Mouse (Mus musculus): ENCODE results near the gene Armc10. TPM values are rescaled to one million over a fixed set of nuclear protein-coding genes. Genes with fewer than 3 reads are reported as not detected.
A peak's percentile ranks its signal among the peaks of the same experiment; 100 is the strongest.

Gene Armc10
- polyA plus RNA-seq, 1 experiment from 2014 or later, result 37.2 TPM

GRCm38 (mm10) chr5:21673742-21674141 is 28.1 kb downstream of the Armc10 start:
- H3K27me3 ChIP-seq (replicated peaks), result no peaks in the 10 kb centered on the region
- H3K4me1 ChIP-seq (replicated peaks), result 0 out of 2 replicates have a peak, but pooled peaks cover 3% of the 10 kb centered on the region
- no peaks in the 10 kb centered on the region for H3K9me3 ChIP-seq
- no peak overlapping the region for H3K9ac ChIP-seq
- no peak for ATAC-seq
- H3K4me2 ChIP-seq (replicated peaks), result no peak overlapping the region
- H3K4me3 ChIP-seq (replicated peaks), result no peak overlapping the region
- no peak overlapping the region for H3K27ac ChIP-seq
- 61% methylated on average over 9 of the region's 9 CpGs for WGBS
- H3K36me3 ChIP-seq, result no peaks in the 10 kb centered on the region

GRCm38 (mm10) chr5:21675019-21675418 is 29.4 kb downstream of the Armc10 start:
- H3K4me1 ChIP-seq (replicated peaks), result 0 out of 2 replicates have a peak, but pooled peaks cover 3% of the 10 kb centered on the region
- WGBS, result 62% methylated on average over 12 of the region's 12 CpGs
- no peak overlapping the region for H3K4me2 ChIP-seq (replicated peaks)
- H3K9me3 ChIP-seq, result no peaks in the 10 kb centered on the region
- H3K4me3 ChIP-seq (replicated peaks), result no peak overlapping the region
- no peak overlapping the region for H3K9ac ChIP-seq
- H3K36me3 ChIP-seq, result no peaks in the 10 kb centered on the region
- no peaks in the 10 kb centered on the region for H3K27me3 ChIP-seq (replicated peaks)
- no peak for ATAC-seq
- H3K27ac ChIP-seq, result no peak overlapping the region

- 96% methylated on average over 23 of the region's 23 CpGs for WGBS
- no peak overlapping the region for H3K27ac ChIP-seq
- H3K9me3 ChIP-seq, result no peaks in the 10 kb centered on the region
- 0 out of 2 replicates have a peak, but pooled peaks cover 3% of the 10 kb centered on the region for H3K4me1 ChIP-seq (replicated peaks)
- no peaks in the 10 kb centered on the region for H3K36me3 ChIP-seq
- no peak overlapping the region for H3K4me3 ChIP-seq (replicated peaks)
- H3K9ac ChIP-seq, result no peak overlapping the region
- no peaks in the 10 kb centered on the region for H3K27me3 ChIP-seq (replicated peaks)
- H3K4me2 ChIP-seq (replicated peaks), result no peak overlapping the region
- no peak for ATAC-seq
These were observed 29.9 kb downstream of the Armc10 start for GRCm38 (mm10) chr5:21675494-21675893.

GRCm38 (mm10) chr5:21677939-21678338 is 32.3 kb downstream of the Armc10 start:
- Histone ChIP-seq H3K4me2 (replicated peaks) (no peak overlapping the region), H3K4me3 (replicated peaks) (no peak overlapping the region), H3K27ac (no peak overlapping the region), H3K27me3 (replicated peaks) (no peaks in the 10 kb centered on the region), H3K4me1 (replicated peaks) (0 out of 2 replicates have a peak, but pooled peaks cover 3% of the 10 kb centered on the region), H3K9ac (no peak overlapping the region), H3K9me3 (no peaks in the 10 kb centered on the region), H3K36me3 (no peaks in the 10 kb centered on the region)
- ATAC-seq, result no peak
- WGBS, result 93% methylated on average over 6 of the region's 6 CpGs

GRCm38 (mm10) chr5:21678363-21678762 is 32.8 kb downstream of the Armc10 start:
- H3K4me3 ChIP-seq (replicated peaks), result no peak overlapping the region
- no peak for ATAC-seq
- H3K9me3 ChIP-seq, result no peaks in the 10 kb centered on the region
- 92% methylated on average over 9 of the region's 9 CpGs for WGBS
- no peaks in the 10 kb centered on the region for H3K27me3 ChIP-seq (replicated peaks)
- no peak overlapping the region for H3K9ac ChIP-seq
- no peak overlapping the region for H3K4me2 ChIP-seq (replicated peaks)
- 0 out of 2 replicates have a peak, but pooled peaks cover under 1% of the 10 kb centered on the region for H3K4me1 ChIP-seq (replicated peaks)
- H3K36me3 ChIP-seq, result no peaks in the 10 kb centered on the region
- no peak overlapping the region for H3K27ac ChIP-seq

GRCm38 (mm10) chr5:21680029-21680428 is 34.4 kb downstream of the Armc10 start:
- WGBS, result 72% methylated on average over 4 of the region's 4 CpGs
- Histone ChIP-seq H3K9ac (no peak overlapping the region), H3K4me3 (replicated peaks) (no peak overlapping the region), H3K4me1 (replicated peaks) (no peaks in the 10 kb centered on the region), H3K9me3 (no peaks in the 10 kb centered on the region), H3K36me3 (no peaks in the 10 kb centered on the region), H3K4me2 (replicated peaks) (no peak overlapping the region), H3K27me3 (replicated peaks) (no peaks in the 10 kb centered on the region), H3K27ac (no peak overlapping the region)
- ATAC-seq, result no peak

- no peak overlapping the region for H3K9ac ChIP-seq
- no peak overlapping the region for H3K4me3 ChIP-seq (replicated peaks)
- no peaks in the 10 kb centered on the region for H3K4me1 ChIP-seq (replicated peaks)
- ATAC-seq, result no peak
- no peaks in the 10 kb centered on the region for H3K36me3 ChIP-seq
- H3K9me3 ChIP-seq, result no peaks in the 10 kb centered on the region
- H3K27me3 ChIP-seq (replicated peaks), result no peaks in the 10 kb centered on the region
- no peak overlapping the region for H3K27ac ChIP-seq
- H3K4me2 ChIP-seq (replicated peaks), result no peak overlapping the region
- 80% methylated on average over 5 of the region's 5 CpGs for WGBS
These were observed 35.3 kb downstream of the Armc10 start for GRCm38 (mm10) chr5:21680940-21681339.

GRCm38 (mm10) chr5:21683811-21684210 is 38.2 kb downstream of the Armc10 start:
- ATAC-seq, result no peak
- H3K27ac ChIP-seq, result no peak overlapping the region
- H3K4me3 ChIP-seq (replicated peaks), result no peak overlapping the region
- WGBS, result 94% methylated on average over 9 of the region's 9 CpGs
- H3K36me3 ChIP-seq, result no peaks in the 10 kb centered on the region
- H3K9ac ChIP-seq, result no peak overlapping the region
- H3K4me2 ChIP-seq (replicated peaks), result no peak overlapping the region
- H3K27me3 ChIP-seq (replicated peaks), result no peaks in the 10 kb centered on the region
- no peaks in the 10 kb centered on the region for H3K9me3 ChIP-seq
- H3K4me1 ChIP-seq (replicated peaks), result no peaks in the 10 kb centered on the region

- H3K27ac ChIP-seq, result no peak overlapping the region
- no peaks in the 10 kb centered on the region for H3K4me1 ChIP-seq (replicated peaks)
- H3K9ac ChIP-seq, result no peak overlapping the region
- no peak for ATAC-seq
- no peaks in the 10 kb centered on the region for H3K27me3 ChIP-seq (replicated peaks)
- H3K9me3 ChIP-seq, result no peaks in the 10 kb centered on the region
- H3K4me2 ChIP-seq (replicated peaks), result no peak overlapping the region
- WGBS, result 69% methylated on average over 10 of the region's 10 CpGs
- H3K36me3 ChIP-seq, result no peaks in the 10 kb centered on the region
- H3K4me3 ChIP-seq (replicated peaks), result no peak overlapping the region
These were observed 39.4 kb downstream of the Armc10 start for GRCm38 (mm10) chr5:21685001-21685400.

- Histone ChIP-seq H3K4me3 (replicated peaks) (no peak overlapping the region), H3K27me3 (replicated peaks) (no peaks in the 10 kb centered on the region), H3K9ac (no peak overlapping the region), H3K27ac (no peak overlapping the region), H3K36me3 (no peaks in the 10 kb centered on the region), H3K4me2 (replicated peaks) (no peak overlapping the region), H3K9me3 (no peaks in the 10 kb centered on the region), H3K4me1 (replicated peaks) (no peaks in the 10 kb centered on the region)
- WGBS, result 57% methylated on average over 4 of the region's 4 CpGs
- ATAC-seq, result no peak
These were observed 41.4 kb downstream of the Armc10 start for GRCm38 (mm10) chr5:21687042-21687441.

- 86% methylated on average over 5 of the region's 5 CpGs for WGBS
- ATAC-seq, result no peak
- no peaks in the 10 kb centered on the region for H3K4me1 ChIP-seq (replicated peaks)
These were observed 46.6 kb downstream of the Armc10 start for GRCm38 (mm10) chr5:21692230-21692629.

GRCm38 (mm10) chr5:21693372-21693870 is 47.8 kb downstream of the Armc10 start:
- 0 out of 2 replicates have a peak, but pooled peaks have one; percentile 40 for ATAC-seq
- H3K27me3 ChIP-seq (replicated peaks), result no peaks in the 10 kb centered on the region
- H3K4me1 ChIP-seq (replicated peaks), result no peaks in the 10 kb centered on the region
- H3K9ac ChIP-seq, result no peak overlapping the region
- WGBS, result 42% methylated on average over 3 of the region's 3 CpGs
- H3K4me2 ChIP-seq (replicated peaks), result no peak overlapping the region
- no peak overlapping the region for H3K4me3 ChIP-seq (replicated peaks)
- H3K27ac ChIP-seq, result no peak overlapping the region
- H3K9me3 ChIP-seq, result no peaks in the 10 kb centered on the region
- no peaks in the 10 kb centered on the region for H3K36me3 ChIP-seq

More at GRCm38 (mm10) chr5:21692230-21692629, 46.6 kb downstream of the Armc10 start:
- Histone ChIP-seq H3K4me2 (replicated peaks) (no peak overlapping the region), H3K27me3 (replicated peaks) (no peaks in the 10 kb centered on the region), H3K9ac (no peak overlapping the region), H3K36me3 (no peaks in the 10 kb centered on the region), H3K27ac (no peak overlapping the region), H3K4me3 (replicated peaks) (no peak overlapping the region), H3K9me3 (no peaks in the 10 kb centered on the region)

- 72% methylated on average over 3 of the region's 3 CpGs for WGBS
- Histone ChIP-seq H3K4me3 (replicated peaks) (no peak overlapping the region), H3K27ac (no peak overlapping the region), H3K4me2 (replicated peaks) (no peak overlapping the region), H3K36me3 (no peaks in the 10 kb centered on the region), H3K9ac (no peak overlapping the region), H3K4me1 (replicated peaks) (no peaks in the 10 kb centered on the region), H3K27me3 (replicated peaks) (no peaks in the 10 kb centered on the region), H3K9me3 (no peaks in the 10 kb centered on the region)
- peak; percentile 65 for ATAC-seq
These were observed 49.4 kb downstream of the Armc10 start for GRCm38 (mm10) chr5:21694854-21695490.

Data from intestine, embryonic 15.5 days (tissue).